Mouse (Mus musculus) macrophage (primary cell): ENCODE data around the gene Ephb1. TPM values are rescaled to one million over a fixed set of nuclear protein-coding genes. Genes with fewer than 3 reads are reported as not detected.

Experiments used
- H3K27ac ChIP-seq: fragments of 350-480 bp; formaldehyde crosslinking; 2 replicates; pipeline ENCODE4 v1.9.0; 2021
- H3K36me3 ChIP-seq: fragments of 350-480 bp; formaldehyde crosslinking; 2 replicates; pipeline ENCODE4 v1.9.0; 2021; ENCODE audit errors: inconsistent target
- H3K4me3 ChIP-seq: fragments of 350-480 bp; formaldehyde crosslinking; 2 replicates; pipeline ENCODE4 v1.9.0; 2021; ENCODE audit errors: inconsistent target
- H3K79me2 ChIP-seq: fragments of 350-480 bp; formaldehyde crosslinking; 2 replicates; pipeline ENCODE4 v1.9.0; 2021; ENCODE audit errors: inconsistent target
- WGBS: methylation state at CpG from one replicate; pipeline ENCODE4 v1.1.7; 2026; ENCODE audit warnings: inconsistent platforms; ENCODE audit not compliant: missing documents; 5-methylcytosine and 5-hydroxymethylcytosine counted together
- polyA plus RNA-seq: library from polyadenylated mRNA; stranded (reverse); fragments of 250-400 nt; gene quantifications from 3 replicates; pipeline ENCODE4 v1.2.4, GENCODE M21; 2018; ENCODE audit warnings: inconsistent platforms

Gene Ephb1
- polyA plus RNA-seq, 1 experiment from 2014 or later: not detected

- no peaks in the 10 kb centered on the region for H3K79me2 ChIP-seq
- 6% methylated on average over 18 of the region's 18 CpGs for WGBS
- H3K36me3 ChIP-seq: no peaks in the 10 kb centered on the region
Measured at GRCm38 (mm10) chr9:102267311-102268027, 87.0 kb downstream of the Ephb1 start.

GRCm38 (mm10) chr9:102263760-102264159 is 90.7 kb downstream of the Ephb1 start:
- H3K4me3 ChIP-seq: no peak overlapping the region
- WGBS: 54% methylated on average over 7 of the region's 7 CpGs
- H3K36me3 ChIP-seq: no peaks in the 10 kb centered on the region
- no peaks in the 10 kb centered on the region for H3K79me2 ChIP-seq
- H3K27ac ChIP-seq: no peak overlapping the region

More at GRCm38 (mm10) chr9:102267311-102268027, 87.0 kb downstream of the Ephb1 start:
- no peak overlapping the region for H3K4me3 ChIP-seq
- no peak overlapping the region for H3K27ac ChIP-seq

- WGBS: 30% methylated on average over 4 of the region's 4 CpGs
- H3K27ac ChIP-seq: no peak overlapping the region
- H3K79me2 ChIP-seq: no peaks in the 10 kb centered on the region
- no peaks in the 10 kb centered on the region for H3K36me3 ChIP-seq
- no peak overlapping the region for H3K4me3 ChIP-seq
Measured at GRCm38 (mm10) chr9:102262100-102262501, 92.4 kb downstream of the Ephb1 start.

- Histone ChIP-seq H3K27ac (no peak overlapping the region), H3K36me3 (no peaks in the 10 kb centered on the region), H3K79me2 (no peaks in the 10 kb centered on the region), H3K4me3 (no peak overlapping the region)
- 36% methylated on average over 8 of the region's 9 CpGs for WGBS
Measured at GRCm38 (mm10) chr9:102261511-102261910, 93.0 kb downstream of the Ephb1 start.

GRCm38 (mm10) chr9:102256407-102256806 is 98.1 kb downstream of the Ephb1 start:
- H3K27ac ChIP-seq: no peak overlapping the region
- 89% methylated on average over 5 of the region's 5 CpGs for WGBS
- no peaks in the 10 kb centered on the region for H3K79me2 ChIP-seq
- H3K36me3 ChIP-seq: no peaks in the 10 kb centered on the region
- no peak overlapping the region for H3K4me3 ChIP-seq

GRCm38 (mm10) chr9:102255803-102256202 is 98.7 kb downstream of the Ephb1 start:
- Histone ChIP-seq H3K79me2 (no peaks in the 10 kb centered on the region), H3K4me3 (no peak overlapping the region), H3K27ac (no peak overlapping the region), H3K36me3 (no peaks in the 10 kb centered on the region)
- WGBS: 88% methylated on average over 6 of the region's 6 CpGs

GRCm38 (mm10) chr9:102249124-102249816 is 105.2 kb downstream of the Ephb1 start:
- no peaks in the 10 kb centered on the region for H3K79me2 ChIP-seq
- WGBS: 55% methylated on average over 9 of the region's 9 CpGs
- no peaks in the 10 kb centered on the region for H3K36me3 ChIP-seq
- H3K4me3 ChIP-seq: no peak overlapping the region
- no peak overlapping the region for H3K27ac ChIP-seq

- no peak overlapping the region for H3K27ac ChIP-seq
- no peak overlapping the region for H3K4me3 ChIP-seq
- H3K36me3 ChIP-seq: no peaks in the 10 kb centered on the region
- no peaks in the 10 kb centered on the region for H3K79me2 ChIP-seq
- WGBS: 86% methylated on average over 7 of the region's 7 CpGs
Measured at GRCm38 (mm10) chr9:102245551-102245950, 108.9 kb downstream of the Ephb1 start.

- no peaks in the 10 kb centered on the region for H3K79me2 ChIP-seq
- no peaks in the 10 kb centered on the region for H3K36me3 ChIP-seq
- no peak overlapping the region for H3K4me3 ChIP-seq
- no peak overlapping the region for H3K27ac ChIP-seq
- WGBS: 46% methylated on average over 7 of the region's 7 CpGs
Measured at GRCm38 (mm10) chr9:102243296-102243695, 111.2 kb downstream of the Ephb1 start.

- Histone ChIP-seq H3K27ac (no peak overlapping the region), H3K79me2 (no peaks in the 10 kb centered on the region), H3K36me3 (no peaks in the 10 kb centered on the region), H3K4me3 (no peak overlapping the region)
- WGBS: 78% methylated on average over 2 of the region's 2 CpGs
Measured at GRCm38 (mm10) chr9:102241546-102241945, 112.9 kb downstream of the Ephb1 start.

- no peak overlapping the region for H3K4me3 ChIP-seq
- 54% methylated on average over 4 of the region's 4 CpGs for WGBS
- no peaks in the 10 kb centered on the region for H3K36me3 ChIP-seq
- H3K79me2 ChIP-seq: no peaks in the 10 kb centered on the region
- H3K27ac ChIP-seq: no peak overlapping the region
Measured at GRCm38 (mm10) chr9:102240215-102240614, 114.3 kb downstream of the Ephb1 start.

GRCm38 (mm10) chr9:102235444-102235951 is 119.0 kb downstream of the Ephb1 start:
- 62% methylated on average over 4 of the region's 4 CpGs for whole genome bisulfite sequencing
- Histone ChIP-seq H3K79me2 (no peaks in the 10 kb centered on the region), H3K36me3 (no peaks in the 10 kb centered on the region)

GRCm38 (mm10) chr9:102231248-102231647 is 123.2 kb downstream of the Ephb1 start:
- 71% methylated on average over 6 of the region's 6 CpGs for WGBS
- H3K36me3 ChIP-seq: no peaks in the 10 kb centered on the region
- H3K79me2 ChIP-seq: no peaks in the 10 kb centered on the region
- H3K27ac ChIP-seq: no peak overlapping the region
- H3K4me3 ChIP-seq: no peak overlapping the region

More at GRCm38 (mm10) chr9:102235444-102235951, 119.0 kb downstream of the Ephb1 start:
- Histone ChIP-seq H3K27ac (no peak overlapping the region), H3K4me3 (no peak overlapping the region)

- no peaks in the 10 kb centered on the region for H3K36me3 ChIP-seq
- H3K4me3 ChIP-seq: no peak overlapping the region
- no peak overlapping the region for H3K27ac ChIP-seq
- WGBS: 81% methylated on average over 7 of the region's 7 CpGs
- H3K79me2 ChIP-seq: no peaks in the 10 kb centered on the region
Measured at GRCm38 (mm10) chr9:102216746-102217566, 137.5 kb downstream of the Ephb1 start.
